Mouse (Mus musculus) megakaryocyte, adult 5-6 weeks (primary cell): ENCODE measurements around the gene Cep57. TPM values are rescaled to one million over a fixed set of nuclear protein-coding genes. Genes with fewer than 3 reads are reported as not detected.
"Not testable (repeated sequence)": the region's sequence is repeated elsewhere in the genome, so short reads cannot be mapped to it uniquely, and the experiment has no call there.

ENCODE experiments used
- ATAC-seq: 2 replicates; pipeline ENCODE4 v1.8.0; 2016; ENCODE audit warnings: mild to moderate bottlenecking, inconsistent platforms; ENCODE audit not compliant: poor library complexity, severe bottlenecking
- total RNA-seq, 2 experiments: library from RNA; stranded (forward) in 1 of 2; stranded (reverse) in 1 of 2; fragments of 153-499, 151-499 nt in 1 of 2; fragments of 221-1000, 200-1000 nt in 1 of 2; gene quantifications; 2 replicates each; pipeline versions ENCODE4 v1.2.3 to v1.2.4; 2015 to 2017

The Cep57 gene
- total RNA-seq, 2 experiments from 2014 or later, result 35.8 to 48.4 TPM

- no peak for ATAC-seq
Observed at GRCm38 (mm10) chr9:13804480-13804879, 22.4 kb downstream of the Cep57 start.

GRCm38 (mm10) chr9:13794756-13795155, 32.2 kb downstream of the Cep57 start:
- no peak for ATAC-seq

GRCm38 (mm10) chr9:13794302-13794701, 32.6 kb downstream of the Cep57 start:
- ATAC-seq, result no peak

GRCm38 (mm10) chr9:13790864-13791263, 36.0 kb downstream of the Cep57 start:
- ATAC-seq, result not testable (repeated sequence)

GRCm38 (mm10) chr9:13781985-13782384, 44.9 kb downstream of the Cep57 start:
- no peak for ATAC-seq

GRCm38 (mm10) chr9:13774732-13775131, 52.2 kb downstream of the Cep57 start:
- ATAC-seq, result no peak

- no peak for ATAC-seq
Observed at GRCm38 (mm10) chr9:13766570-13766969, 60.3 kb downstream of the Cep57 start.

GRCm38 (mm10) chr9:13765624-13766023, 61.3 kb downstream of the Cep57 start:
- no peak for ATAC-seq

- no peak for ATAC-seq
Observed at GRCm38 (mm10) chr9:13760430-13760829, 66.5 kb downstream of the Cep57 start.

Other genes starting within 250 kb of the Cep57 start
- gene Mtmr2, start 78.7 kb downstream of the Cep57 start, total RNA-seq (2015), result 36.9 and 37.6 TPM in 2 replicates
- gene Mtmr2, start 78.7 kb downstream of the Cep57 start, total RNA-seq (2017), result 61.4 and 78.3 TPM in 2 replicates
- gene Fam76b, start 609 bp upstream of the Cep57 start, total RNA-seq (2015), result 59.9 and 65.9 TPM in 2 replicates
- 75.8 and 89.9 TPM in 2 replicates for gene Fam76b, start 609 bp upstream of the Cep57 start, total RNA-seq (2017)